Mouse (Mus musculus): Measurements from ENCODE around the gene Qtrt1.

DNA sequence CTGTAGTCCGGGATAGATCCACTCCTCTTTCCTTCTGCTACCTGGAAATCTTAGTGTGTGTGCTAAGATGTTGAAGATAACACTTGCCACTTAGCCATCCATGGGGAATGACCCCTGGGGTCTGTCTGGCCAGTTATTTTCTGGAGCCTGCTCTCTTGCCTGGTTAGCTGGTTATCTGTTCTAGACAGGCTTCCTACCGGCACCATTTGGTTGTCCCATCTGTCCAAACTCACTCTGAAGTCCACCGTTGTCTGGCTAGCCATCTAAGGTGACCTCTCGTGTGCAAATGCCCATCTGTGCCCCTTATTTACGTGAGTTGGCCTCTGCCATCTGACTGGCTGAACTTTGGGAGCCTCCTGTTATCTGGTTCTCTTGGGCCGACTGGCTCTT, 13.9 kb downstream of the Qtrt1 start:
- TF ChIP-seq POLR2A (IDR thresholded peaks at IDR 0.05; ENCODE audit: low read depth, low read length) (no peak), CTCF (conservative IDR thresholded peaks at IDR 0.05; ENCODE audit: insufficient read depth, insufficient read length, low read depth, low read length) (no peak)
